Mouse (Mus musculus): ENCODE measurements around the gene Tfeb.

The Tfeb gene

DNA sequence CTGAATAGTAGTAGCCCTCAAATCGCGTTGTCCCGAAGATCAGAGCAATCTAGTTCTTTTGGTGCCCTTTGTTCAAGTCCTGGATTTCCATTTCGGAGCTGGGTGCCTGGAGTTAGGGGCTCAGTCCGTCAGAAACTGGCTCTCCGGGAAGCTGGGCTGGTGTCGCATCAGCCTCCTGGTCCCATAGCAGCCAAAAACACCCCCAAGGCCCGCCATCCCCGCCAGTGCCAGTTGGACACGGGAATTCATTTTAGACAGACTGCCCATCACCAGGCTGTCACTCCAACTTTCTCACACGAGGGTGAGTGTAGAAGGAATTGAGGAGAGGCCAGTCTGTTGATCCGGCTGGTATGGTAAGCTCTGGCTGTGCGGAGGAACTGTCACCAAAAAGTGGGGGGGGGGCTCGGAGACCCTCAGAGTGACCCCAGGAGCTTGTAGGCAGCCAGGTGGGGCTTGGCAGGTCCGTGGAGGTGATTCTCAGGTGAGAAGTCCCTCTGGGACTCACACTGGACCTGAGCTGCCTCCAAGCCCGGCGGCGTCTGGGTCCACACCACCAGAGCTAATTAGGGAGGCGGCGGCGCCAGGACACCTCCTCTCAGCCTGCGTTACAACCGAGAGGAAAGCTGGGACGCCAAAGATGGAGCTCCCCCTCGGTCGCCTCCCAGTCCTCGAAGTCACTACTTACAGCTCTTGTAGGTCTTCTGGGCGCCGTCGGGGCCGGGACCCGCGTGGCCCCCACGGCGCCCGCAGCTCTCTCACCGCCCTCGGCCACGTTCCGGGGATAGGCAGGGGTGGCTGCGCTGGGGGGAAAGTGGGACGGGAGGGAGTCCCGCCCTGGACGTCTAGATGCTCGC is 97.0 kb downstream of the Tfeb start:
- DNase-seq (ENCODE audit: low spot score): peak; percentile 43

DNA sequence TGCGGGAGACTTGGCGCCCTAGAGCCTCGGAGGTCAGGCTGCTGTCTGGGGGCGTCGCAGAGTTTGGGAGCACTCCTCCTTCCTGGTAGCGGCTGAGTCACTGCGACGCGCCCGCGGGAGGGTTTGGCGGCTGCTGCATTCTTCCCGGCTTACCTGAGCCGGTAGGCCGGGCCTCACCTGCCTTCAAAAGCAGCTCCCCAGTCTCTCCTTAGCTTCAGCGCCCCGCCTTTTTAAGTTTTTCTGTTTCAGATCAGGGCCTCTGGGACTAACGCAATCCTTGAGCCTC is 97.6 kb downstream of the Tfeb start, which contains the start of gene Mdfi:
Gene Mdfi (minus strand): TSS at position 210 of the 286 bp plus-strand sequence.
- DNase-seq (ENCODE audit: low spot score): no peak

DNA sequence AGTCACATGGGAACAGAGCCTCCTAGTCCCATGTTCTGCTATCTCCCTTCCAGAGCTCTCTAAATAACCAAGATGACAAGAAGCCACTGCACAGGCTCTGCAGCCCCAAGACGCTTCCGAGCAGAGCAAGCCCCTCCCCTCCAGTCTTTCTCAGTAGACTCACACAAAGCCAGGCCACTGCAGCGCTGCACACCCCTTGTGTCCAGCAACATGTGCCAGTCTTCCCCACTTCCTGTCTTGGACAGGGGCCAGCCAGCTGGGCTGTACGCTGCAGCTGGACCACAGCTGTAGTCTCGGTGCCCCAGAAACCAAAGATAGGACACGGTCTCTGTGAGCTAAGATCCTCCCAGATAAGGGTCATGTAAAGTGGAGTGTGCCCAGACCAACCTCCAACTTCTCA is 101.0 kb downstream of the Tfeb start:
- DNase-seq (ENCODE audit: low spot score): no peak

DNA sequence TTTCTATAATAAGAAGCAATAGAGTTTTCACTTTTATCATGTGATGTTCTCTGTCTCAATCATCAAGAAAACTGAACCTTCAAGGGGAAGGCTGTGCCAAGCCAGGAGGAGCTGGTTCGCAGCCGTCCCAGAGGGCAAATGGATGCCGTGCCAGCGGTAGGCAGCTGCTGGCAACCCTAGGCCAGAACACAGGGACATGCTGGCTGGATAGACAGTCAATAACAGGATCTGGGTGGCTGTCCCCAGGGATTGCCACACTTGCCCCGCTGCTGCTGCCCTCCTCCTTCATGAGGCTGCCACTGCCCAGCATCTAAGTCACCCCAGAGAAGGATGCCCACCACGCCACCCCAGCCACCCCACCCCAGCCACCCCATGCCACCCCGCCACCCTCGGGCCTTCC is 104.7 kb downstream of the Tfeb start:
- no peak for DNase-seq (ENCODE audit: low spot score)
